Mouse (Mus musculus): Measurements from ENCODE around the gene Mroh2a.

- no peak for TF ChIP-seq POLR2A (IDR thresholded peaks at IDR 0.05; ENCODE audit: borderline replicate concordance, extremely low read depth, insufficient read depth, insufficient read length, poor library complexity, severe bottlenecking)
- TF ChIP-seq CTCF (IDR thresholded peaks at IDR 0.05; ENCODE audit: borderline replicate concordance, extremely low read depth, insufficient read depth, insufficient read length), result no peak
These were observed 41.3 kb downstream of the Mroh2a start for GRCm38 (mm10) chr1:88268070-88268469.

Measured in brain, embryonic 14.5 days (tissue).